Mouse (Mus musculus): Measurements from ENCODE around the gene C1ra. TPM values are rescaled to one million over a fixed set of nuclear protein-coding genes. Genes with fewer than 3 reads are reported as not detected.
"Not testable (repeated sequence)": the region's sequence is repeated elsewhere in the genome, so short reads cannot be mapped to it uniquely, and the experiment has no call there.

Gene C1ra
- polyA plus RNA-seq, 1 experiment: 8.9 TPM

GRCm38 (mm10) chr6:124479573-124479930 is 32.7 kb upstream of the C1ra start:
- H3K27ac ChIP-seq (ENCODE audit: control insufficient read depth, insufficient read depth, low read depth, low read length, poor library complexity): no peak overlapping the region
- H3K4me3 ChIP-seq (replicated peaks; ENCODE audit: control insufficient read depth, low read depth, low read length): no peak overlapping the region
- TF ChIP-seq POLR2A (IDR thresholded peaks at IDR 0.05; ENCODE audit: borderline replicate concordance, control insufficient read depth, low read depth, low read length) (no peak), CTCF (IDR thresholded peaks at IDR 0.05; ENCODE audit: control insufficient read depth, insufficient read depth, low read length) (no peak)
- 74% methylated on average over 3 of the region's 3 CpGs for WGBS
- peaks cover 3% of the 10 kb centered on the region for H3K4me1 ChIP-seq (ENCODE audit: control insufficient read depth, insufficient read depth, low read length)

DNA sequence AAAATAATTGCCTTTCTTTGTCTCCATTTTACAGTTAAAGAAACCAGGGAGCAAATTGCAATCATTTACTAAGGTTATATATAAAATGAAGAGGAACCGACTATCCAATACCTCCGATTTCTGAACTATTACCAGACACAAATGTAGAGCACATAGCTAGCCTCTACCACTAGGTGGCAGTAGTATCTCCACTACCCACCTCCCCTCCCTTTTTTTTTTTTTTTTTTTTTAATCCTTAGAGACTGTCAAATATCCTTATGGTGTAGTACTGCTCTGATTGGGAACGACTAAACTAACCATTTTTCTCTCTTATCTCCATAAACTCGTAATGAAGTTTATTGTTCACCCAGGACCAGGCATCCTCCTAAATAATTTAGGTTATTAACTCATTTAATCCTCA is 31.9 kb upstream of the C1ra start:
- 18% methylated on average over 4 of the region's 4 CpGs for WGBS
- Histone ChIP-seq H3K4me1 (ENCODE audit: control insufficient read depth, insufficient read depth, low read length) (peaks cover 3% of the 10 kb centered on the region), H3K27ac (ENCODE audit: control insufficient read depth, insufficient read depth, low read depth, low read length, poor library complexity) (no peak overlapping the region), H3K4me3 (replicated peaks; ENCODE audit: control insufficient read depth, low read depth, low read length) (no peak overlapping the region)
- TF ChIP-seq CTCF (IDR thresholded peaks at IDR 0.05; ENCODE audit: control insufficient read depth, insufficient read depth, low read length) (no peak), POLR2A (IDR thresholded peaks at IDR 0.05; ENCODE audit: borderline replicate concordance, control insufficient read depth, low read depth, low read length) (no peak)

DNA sequence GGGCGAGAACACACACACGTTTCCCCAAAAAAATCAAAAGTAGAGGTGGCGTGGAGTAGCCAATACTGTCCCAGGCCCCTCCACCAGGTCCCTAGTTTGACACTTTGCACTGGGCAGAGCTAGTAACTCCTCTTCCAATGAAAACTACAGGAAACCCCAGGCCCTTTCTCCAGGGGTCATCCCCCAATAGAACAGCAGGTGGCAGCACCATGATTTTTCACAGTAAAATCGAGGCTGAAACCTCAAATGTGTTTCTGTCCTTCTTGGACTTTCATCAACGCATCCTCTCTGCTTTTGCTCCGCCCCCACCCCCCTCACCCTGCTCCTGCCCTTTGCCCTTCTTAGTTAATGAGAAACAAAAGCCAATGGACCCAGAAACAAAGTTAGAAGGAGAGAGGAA is 30.6 kb upstream of the C1ra start:
- Histone ChIP-seq H3K4me3 (replicated peaks; ENCODE audit: control insufficient read depth, low read depth, low read length) (no peak overlapping the region), H3K4me1 (ENCODE audit: control insufficient read depth, insufficient read depth, low read length) (peaks cover 3% of the 10 kb centered on the region), H3K27ac (ENCODE audit: control insufficient read depth, insufficient read depth, low read depth, low read length, poor library complexity) (no peak overlapping the region)
- TF ChIP-seq CTCF (IDR thresholded peaks at IDR 0.05; ENCODE audit: control insufficient read depth, insufficient read depth, low read length): peak; percentile 39; the same call in 1 of the 2 replicates
- no peak for TF ChIP-seq POLR2A (IDR thresholded peaks at IDR 0.05; ENCODE audit: borderline replicate concordance, control insufficient read depth, low read depth, low read length)
- WGBS: 40% methylated on average over 6 of the region's 6 CpGs

DNA sequence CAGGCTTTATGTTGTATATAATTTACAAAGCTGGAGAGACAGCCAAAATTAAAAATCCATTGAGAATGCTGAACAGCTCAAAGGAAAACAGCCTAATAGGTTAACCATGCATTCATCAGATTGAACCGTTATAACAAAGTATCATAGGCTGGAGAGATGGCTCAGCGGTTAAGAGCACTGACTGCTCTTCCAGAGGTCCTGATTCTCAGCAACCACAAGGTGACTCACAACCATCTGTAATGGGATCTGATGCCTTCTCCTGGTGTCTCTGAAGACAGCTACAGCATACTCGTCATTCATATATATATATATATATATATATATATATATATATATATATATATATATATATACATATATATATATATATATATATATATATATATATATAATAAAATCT is 28.4 kb upstream of the C1ra start:
- H3K27ac ChIP-seq (ENCODE audit: control insufficient read depth, insufficient read depth, low read depth, low read length, poor library complexity); H3K4me3 ChIP-seq (replicated peaks; ENCODE audit: control insufficient read depth, low read depth, low read length); H3K4me1 ChIP-seq (ENCODE audit: control insufficient read depth, insufficient read depth, low read length): not testable (repeated sequence)
- WGBS: 84% methylated on average over 3 of the region's 3 CpGs

GRCm38 (mm10) chr6:124484851-124485250 is 27.4 kb upstream of the C1ra start:
- H3K4me1 ChIP-seq (ENCODE audit: control insufficient read depth, insufficient read depth, low read length): no peaks in the 10 kb centered on the region
- no peak overlapping the region for H3K27ac ChIP-seq (ENCODE audit: control insufficient read depth, insufficient read depth, low read depth, low read length, poor library complexity)
- no peak for TF ChIP-seq POLR2A (IDR thresholded peaks at IDR 0.05; ENCODE audit: borderline replicate concordance, control insufficient read depth, low read depth, low read length)
- no peak for TF ChIP-seq CTCF (IDR thresholded peaks at IDR 0.05; ENCODE audit: control insufficient read depth, insufficient read depth, low read length)
- H3K4me3 ChIP-seq (replicated peaks; ENCODE audit: control insufficient read depth, low read depth, low read length): no peak overlapping the region
- WGBS: 70% methylated on average over 7 of the region's 7 CpGs

- 87% methylated on average over 21 of the region's 21 CpGs for WGBS
- Histone ChIP-seq H3K4me1 (ENCODE audit: control insufficient read depth, insufficient read depth, low read length) (no peaks in the 10 kb centered on the region), H3K27ac (ENCODE audit: control insufficient read depth, insufficient read depth, low read depth, low read length, poor library complexity) (no peak overlapping the region), H3K4me3 (replicated peaks; ENCODE audit: control insufficient read depth, low read depth, low read length) (no peak overlapping the region)
- TF ChIP-seq CTCF (IDR thresholded peaks at IDR 0.05; ENCODE audit: control insufficient read depth, insufficient read depth, low read length) (no peak), POLR2A (IDR thresholded peaks at IDR 0.05; ENCODE audit: borderline replicate concordance, control insufficient read depth, low read depth, low read length) (no peak)
Observed at GRCm38 (mm10) chr6:124485414-124486144, 26.6 kb upstream of the C1ra start.

DNA sequence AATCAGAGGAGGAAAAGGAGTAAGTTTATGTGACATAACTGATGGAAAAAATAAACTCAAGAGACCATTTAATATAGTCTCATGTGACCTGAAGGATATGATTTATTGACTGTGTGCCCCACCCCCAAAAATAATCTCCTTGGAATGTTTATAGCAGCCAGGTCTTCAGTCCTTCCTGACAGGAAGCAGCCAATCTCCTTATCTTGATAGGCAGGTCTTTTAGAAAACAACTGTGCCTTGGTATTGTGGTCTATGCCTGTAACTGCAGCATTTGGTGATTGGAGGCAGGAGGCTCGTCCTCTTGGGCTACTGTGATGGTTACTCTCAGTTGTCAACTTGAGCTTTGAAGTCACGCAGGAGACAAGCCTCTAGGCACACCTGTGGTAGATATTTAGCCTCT is 24.7 kb upstream of the C1ra start:
- WGBS: 25% methylated on average over 2 of the region's 2 CpGs
- Histone ChIP-seq H3K4me1 (ENCODE audit: control insufficient read depth, insufficient read depth, low read length) (no peaks in the 10 kb centered on the region; the same call in 1 of the 2 replicates), H3K4me3 (replicated peaks; ENCODE audit: control insufficient read depth, low read depth, low read length) (no peak overlapping the region), H3K27ac (ENCODE audit: control insufficient read depth, insufficient read depth, low read depth, low read length, poor library complexity) (no peak overlapping the region)
- TF ChIP-seq POLR2A (IDR thresholded peaks at IDR 0.05; ENCODE audit: borderline replicate concordance, control insufficient read depth, low read depth, low read length) (no peak), CTCF (IDR thresholded peaks at IDR 0.05; ENCODE audit: control insufficient read depth, insufficient read depth, low read length) (no peak)

DNA sequence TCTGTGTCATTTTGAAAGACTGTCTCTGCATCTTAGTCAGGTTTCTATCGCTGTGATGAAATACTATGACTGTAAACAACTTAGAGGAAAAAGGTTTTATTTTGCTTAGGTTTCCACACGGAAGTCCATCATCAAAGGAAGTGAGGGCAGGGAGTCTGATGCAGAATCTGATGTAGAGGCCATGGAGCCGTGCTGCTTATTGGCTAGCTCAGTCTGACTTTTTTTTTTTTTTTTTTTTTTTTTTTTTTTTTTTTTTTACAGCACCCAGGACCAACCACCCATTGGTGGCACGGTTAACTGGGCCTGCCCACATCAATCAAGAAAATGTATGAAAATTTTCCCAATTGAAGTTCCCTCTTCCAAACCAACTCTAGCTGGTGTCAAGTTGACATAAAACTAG is 23.3 kb upstream of the C1ra start:
- 77% methylated on average over 4 of the region's 4 CpGs for WGBS
- H3K4me3 ChIP-seq (replicated peaks; ENCODE audit: control insufficient read depth, low read depth, low read length): no peak overlapping the region
- H3K27ac ChIP-seq (ENCODE audit: control insufficient read depth, insufficient read depth, low read depth, low read length, poor library complexity): no peak overlapping the region
- TF ChIP-seq POLR2A (IDR thresholded peaks at IDR 0.05; ENCODE audit: borderline replicate concordance, control insufficient read depth, low read depth, low read length): no peak
- TF ChIP-seq CTCF (IDR thresholded peaks at IDR 0.05; ENCODE audit: control insufficient read depth, insufficient read depth, low read length): no peak
- no peaks in the 10 kb centered on the region; the same call in 1 of the 2 replicates for H3K4me1 ChIP-seq (ENCODE audit: control insufficient read depth, insufficient read depth, low read length)

DNA sequence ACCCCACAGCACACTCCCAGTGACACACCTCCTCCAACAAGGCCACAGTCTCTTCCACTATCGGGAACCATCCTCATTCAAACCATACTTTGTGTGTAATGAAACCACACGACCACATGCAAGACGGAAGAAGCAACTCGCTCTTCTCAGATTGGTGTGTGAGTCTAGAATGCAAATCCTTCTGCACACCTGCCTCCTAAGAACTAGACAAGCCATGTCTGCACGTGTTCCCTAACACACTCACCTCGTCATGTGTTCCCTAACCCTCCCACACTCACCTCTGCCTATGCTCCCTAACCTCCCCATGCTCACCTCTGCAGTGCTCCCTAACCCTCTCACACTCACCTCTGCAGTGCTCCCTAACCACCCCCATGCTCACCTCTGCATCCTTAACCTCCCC is 20.8 kb upstream of the C1ra start:
- TF ChIP-seq CTCF (IDR thresholded peaks at IDR 0.05; ENCODE audit: control insufficient read depth, insufficient read depth, low read length): no peak
- TF ChIP-seq POLR2A (IDR thresholded peaks at IDR 0.05; ENCODE audit: borderline replicate concordance, control insufficient read depth, low read depth, low read length): no peak
- Histone ChIP-seq H3K4me1 (ENCODE audit: control insufficient read depth, insufficient read depth, low read length) (no peaks in the 10 kb centered on the region; the same call in 1 of the 2 replicates), H3K27ac (ENCODE audit: control insufficient read depth, insufficient read depth, low read depth, low read length, poor library complexity) (no peak overlapping the region), H3K4me3 (replicated peaks; ENCODE audit: control insufficient read depth, low read depth, low read length) (no peak overlapping the region)
- WGBS: 36% methylated on average over 6 of the region's 6 CpGs
